Mouse (Mus musculus) neural tube, embryonic 11.5 days (tissue): ENCODE data around the gene Sfxn5. TPM values are rescaled to one million over a fixed set of nuclear protein-coding genes. Genes with fewer than 3 reads are reported as not detected.

Experiments
- ATAC-seq: fragments of 200-750 bp; cut with Nextera tagmentation; 2 replicates; pipeline ENCODE4 v1.8.0; 2017; ENCODE audit warnings: moderate number of reproducible peaks, mild to moderate bottlenecking, moderate TSS enrichment, moderate library complexity; ENCODE audit not compliant: insufficient read depth, low FRiP score, low TSS enrichment
- DNase-seq: peaks from one replicate; pipeline ENCODE4 v3.0.0-alpha.2; 2015; ENCODE audit warnings: low spot score
- H3K27ac ChIP-seq: fragments of 300-500 bp; sonication (generic); 2 replicates; pipeline ENCODE4 v1.5.1; 2014; ENCODE audit warnings: low read depth, mild to moderate bottlenecking, low read length
- H3K27me3 ChIP-seq: fragments of 300-500 bp; sonication (generic); 2 replicates; pipeline ENCODE4 v1.6.1; 2014; ENCODE audit warnings: mild to moderate bottlenecking, low read length, mixed read lengths; ENCODE audit not compliant: control insufficient read depth, insufficient read depth
- H3K36me3 ChIP-seq: fragments of 300-500 bp; sonication (generic); 2 replicates; pipeline ENCODE4 v1.6.1; 2014; ENCODE audit warnings: mild to moderate bottlenecking, low read length, moderate library complexity, mixed read lengths; ENCODE audit not compliant: control insufficient read depth, insufficient read depth
- H3K4me1 ChIP-seq: fragments of 300-500 bp; sonication (generic); 2 replicates; pipeline ENCODE4 v1.6.1; 2014; ENCODE audit warnings: low read length, mixed read lengths; ENCODE audit not compliant: control insufficient read depth, insufficient read depth
- H3K4me2 ChIP-seq: fragments of 300-500 bp; sonication (generic); 2 replicates; pipeline ENCODE4 v1.6.1; 2014; ENCODE audit warnings: low read depth, mild to moderate bottlenecking, moderate library complexity
- H3K4me3 ChIP-seq: fragments of 300-500 bp; sonication (generic); 2 replicates; pipeline ENCODE4 v1.5.1; 2014; ENCODE audit warnings: low read depth, low read length
- H3K9ac ChIP-seq: fragments of 300-500 bp; sonication (generic); 2 replicates; pipeline ENCODE4 v1.6.1; 2014; ENCODE audit warnings: mild to moderate bottlenecking, low read length
- H3K9me3 ChIP-seq: fragments of 300-500 bp; sonication (generic); 2 replicates; pipeline ENCODE4 v1.6.1; 2016; ENCODE audit warnings: low read length; ENCODE audit not compliant: control insufficient read depth
- WGBS: fragments of 180-500 bp; shearing (Covaris S2); extraction: QIAGEN DNeasy Blood & Tissue Kit; methylation state at CpG from one replicate; pipeline ENCODE4 v1.1.7; 2014; 5-methylcytosine and 5-hydroxymethylcytosine counted together
- polyA plus RNA-seq: library from polyadenylated mRNA; unstranded; fragments of >200 nt; fragmentation: Nextera tagmentation; extraction: Ambion mirVana; gene quantifications from 2 replicates; pipeline ENCODE4 v1.2.1, GENCODE M21; 2014

Gene Sfxn5
- polyA plus RNA-seq, 1 experiment from 2014 or later, result 5.5 TPM

DNA sequence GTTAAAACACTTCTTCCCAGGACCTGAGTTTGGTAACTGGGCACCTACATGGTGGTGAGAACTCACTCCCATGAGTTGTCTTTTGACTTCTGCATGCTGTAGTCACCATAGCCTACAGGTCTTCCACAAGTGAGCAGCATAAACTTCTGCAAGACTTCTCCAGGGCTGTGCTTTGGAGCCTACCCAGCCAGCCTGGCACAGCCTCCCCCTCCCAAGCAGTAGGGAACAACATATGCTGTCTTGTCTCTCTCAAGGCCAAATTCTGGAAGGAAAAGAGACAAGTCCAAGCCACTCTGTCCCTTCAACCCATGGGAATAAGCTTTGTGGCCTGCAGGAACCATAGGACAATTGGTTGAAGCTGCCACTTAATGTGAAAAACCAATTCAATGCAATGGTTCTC is 11.7 kb upstream of the Sfxn5 start:
- H3K4me2 ChIP-seq, result no peak overlapping the region
- H3K27ac ChIP-seq, result no peak overlapping the region
- DNase-seq (no peak), ATAC-seq (no peak)
- H3K4me3 ChIP-seq, result no peak overlapping the region
- H3K9me3 ChIP-seq, result no peaks in the 10 kb centered on the region
- H3K4me1 ChIP-seq, result no peaks in the 10 kb centered on the region
- no peak overlapping the region for H3K9ac ChIP-seq
- no peaks in the 10 kb centered on the region for H3K36me3 ChIP-seq
- H3K27me3 ChIP-seq, result no peaks in the 10 kb centered on the region

GRCm38 (mm10) chr6:85343027-85343426 is 9.8 kb upstream of the Sfxn5 start:
- Histone ChIP-seq H3K9ac (no peak overlapping the region), H3K4me3 (no peak overlapping the region), H3K4me2 (no peak overlapping the region), H3K27ac (no peak overlapping the region), H3K9me3 (no peaks in the 10 kb centered on the region), H3K36me3 (no peaks in the 10 kb centered on the region), H3K27me3 (no peaks in the 10 kb centered on the region), H3K4me1 (no peaks in the 10 kb centered on the region)
- no peak for DNase-seq
- no peak for ATAC-seq
- 89% methylated on average over 8 of the region's 8 CpGs for WGBS

- no peak for DNase-seq
- Histone ChIP-seq H3K27me3 (no peaks in the 10 kb centered on the region), H3K27ac (no peak overlapping the region), H3K9ac (no peak overlapping the region), H3K4me2 (no peak overlapping the region), H3K9me3 (no peaks in the 10 kb centered on the region), H3K4me1 (no peaks in the 10 kb centered on the region), H3K36me3 (no peaks in the 10 kb centered on the region), H3K4me3 (no peak overlapping the region)
- WGBS, result 72% methylated on average over 13 of the region's 13 CpGs
- no peak for ATAC-seq
These were observed 8.7 kb upstream of the Sfxn5 start for GRCm38 (mm10) chr6:85341814-85342501.

GRCm38 (mm10) chr6:85340184-85340583 is 7.0 kb upstream of the Sfxn5 start:
- H3K27ac ChIP-seq, result no peak overlapping the region
- no peaks in the 10 kb centered on the region for H3K4me1 ChIP-seq
- H3K4me3 ChIP-seq, result no peak overlapping the region
- H3K36me3 ChIP-seq, result no peaks in the 10 kb centered on the region
- no peak for DNase-seq
- no peak overlapping the region for H3K9ac ChIP-seq
- H3K9me3 ChIP-seq, result no peaks in the 10 kb centered on the region
- H3K4me2 ChIP-seq, result no peak overlapping the region
- 74% methylated on average over 12 of the region's 12 CpGs for WGBS
- no peaks in the 10 kb centered on the region for H3K27me3 ChIP-seq
- ATAC-seq, result no peak

DNA sequence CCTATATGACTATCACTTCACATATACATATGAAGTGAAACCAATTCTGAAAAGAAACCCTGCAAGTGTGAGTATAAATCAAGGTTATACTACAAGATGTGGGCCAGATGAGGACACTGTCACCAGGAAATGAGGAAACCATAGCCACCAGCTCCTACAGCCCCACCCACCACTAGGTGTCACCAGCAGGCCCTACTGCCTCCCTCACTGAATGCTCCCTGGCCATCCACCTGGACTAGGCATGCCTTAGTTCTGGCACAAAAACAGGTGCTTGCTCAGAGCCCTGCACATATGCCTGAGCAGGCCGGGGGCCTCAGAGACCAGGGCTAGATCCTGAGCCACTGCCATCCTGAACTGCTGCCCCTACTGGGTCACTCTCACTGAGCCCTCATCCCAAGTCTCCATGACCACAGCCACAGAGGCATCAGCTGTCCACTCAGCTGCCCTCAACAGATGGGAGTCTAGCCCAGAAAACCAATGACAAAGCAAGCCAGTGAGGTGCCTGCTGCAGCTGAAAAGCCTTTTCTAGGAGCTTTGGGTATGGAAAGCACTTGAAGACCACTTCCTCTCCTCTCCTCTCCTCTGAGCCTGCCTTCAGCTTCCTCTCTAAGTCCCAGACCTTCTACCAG is 6.2 kb upstream of the Sfxn5 start:
- H3K9ac ChIP-seq, result no peak overlapping the region
- DNase-seq (no peak), ATAC-seq (no peak)
- H3K27me3 ChIP-seq, result no peaks in the 10 kb centered on the region
- no peaks in the 10 kb centered on the region for H3K4me1 ChIP-seq
- no peak overlapping the region for H3K27ac ChIP-seq
- no peak overlapping the region for H3K4me3 ChIP-seq
- H3K4me2 ChIP-seq, result no peak overlapping the region
- no peaks in the 10 kb centered on the region for H3K36me3 ChIP-seq
- 63% methylated on average over 1 of the region's 1 CpGs for WGBS
- no peaks in the 10 kb centered on the region for H3K9me3 ChIP-seq

GRCm38 (mm10) chr6:85336944-85337343 is 3.7 kb upstream of the Sfxn5 start:
- H3K9me3 ChIP-seq, result no peaks in the 10 kb centered on the region
- no peak overlapping the region for H3K9ac ChIP-seq
- H3K4me2 ChIP-seq, result no peak overlapping the region
- no peak overlapping the region for H3K27ac ChIP-seq
- no peak for DNase-seq
- H3K4me1 ChIP-seq, result 0 out of 2 replicates have a peak, but pooled peaks cover 4% of the 10 kb centered on the region
- H3K4me3 ChIP-seq, result no peak overlapping the region
- no peaks in the 10 kb centered on the region for H3K27me3 ChIP-seq
- 82% methylated on average over 9 of the region's 9 CpGs for WGBS
- H3K36me3 ChIP-seq, result no peaks in the 10 kb centered on the region
- no peak for ATAC-seq

DNA sequence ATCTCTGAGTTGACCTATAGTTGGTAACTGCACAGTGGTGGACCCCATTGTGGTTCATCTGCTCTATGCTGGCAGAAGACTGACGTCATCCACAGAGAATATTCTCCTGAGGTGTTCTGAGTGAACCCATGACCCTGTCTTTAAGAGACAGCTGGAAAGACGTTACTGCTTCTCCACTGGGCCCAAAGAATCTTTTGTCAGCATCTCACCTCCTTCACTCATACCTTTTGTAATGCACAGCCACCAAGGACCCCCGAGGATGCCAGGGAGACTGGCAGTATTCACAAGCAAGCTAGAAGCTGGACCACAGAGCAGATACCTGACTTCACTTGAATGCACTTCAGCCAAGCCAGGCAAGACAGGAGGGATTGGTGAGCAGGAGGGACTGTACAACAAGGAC is 2.1 kb upstream of the Sfxn5 start:
- Histone ChIP-seq H3K4me1 (0 out of 2 replicates have a peak, but pooled peaks cover 4% of the 10 kb centered on the region), H3K36me3 (no peaks in the 10 kb centered on the region), H3K27ac (no peak overlapping the region), H3K4me3 (no peak overlapping the region), H3K9me3 (no peaks in the 10 kb centered on the region), H3K27me3 (0 out of 2 replicates have a peak, but pooled peaks cover 3% of the 10 kb centered on the region), H3K4me2 (no peak overlapping the region), H3K9ac (no peak overlapping the region)
- 59% methylated on average over 3 of the region's 3 CpGs for WGBS
- ATAC-seq, result no peak
- DNase-seq, result no peak

DNA sequence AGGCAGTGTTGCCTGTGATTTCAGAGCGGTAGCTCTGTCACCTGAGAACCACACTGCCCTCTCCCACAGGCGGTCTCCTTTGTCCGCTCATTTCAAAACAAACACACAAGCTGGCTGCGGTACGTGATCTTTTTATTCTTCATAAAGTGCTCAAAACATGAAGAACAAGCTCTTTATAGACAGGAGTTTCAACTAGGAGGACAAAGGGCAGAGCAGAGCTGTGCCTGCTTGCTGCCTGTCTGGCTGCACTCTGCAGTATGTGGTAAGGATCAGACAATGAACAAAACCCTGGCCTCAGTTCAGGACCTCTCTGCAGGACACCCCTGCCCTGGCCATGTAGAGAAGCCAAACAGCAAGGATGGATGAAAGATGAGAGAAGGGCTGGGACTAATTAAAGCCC is 1.6 kb upstream of the Sfxn5 start:
- no peak for ATAC-seq
- H3K27me3 ChIP-seq, result 0 out of 2 replicates have a peak, but pooled peaks cover 3% of the 10 kb centered on the region
- 70% methylated on average over 5 of the region's 5 CpGs for WGBS

GRCm38 (mm10) chr6:85334251-85334650 is 1.0 kb upstream of the Sfxn5 start:
- 0 out of 2 replicates have a peak, but pooled peaks cover 3% of the 10 kb centered on the region for H3K27me3 ChIP-seq
- no peaks in the 10 kb centered on the region for H3K36me3 ChIP-seq
- H3K4me1 ChIP-seq, result 0 out of 2 replicates have a peak, but pooled peaks cover 4% of the 10 kb centered on the region
- no peak overlapping the region for H3K4me3 ChIP-seq
- ATAC-seq (no peak), DNase-seq (no peak)
- H3K4me2 ChIP-seq, result peak overlapping the region; percentile 96; the same call in 1 of the 2 replicates
- no peak overlapping the region for H3K9ac ChIP-seq
- no peak overlapping the region for H3K27ac ChIP-seq
- H3K9me3 ChIP-seq, result no peaks in the 10 kb centered on the region

More for the DNA sequence above, 1.6 kb upstream of the Sfxn5 start:
- DNase-seq, result no peak
- H3K27ac ChIP-seq, result no peak overlapping the region
- H3K4me1 ChIP-seq, result 0 out of 2 replicates have a peak, but pooled peaks cover 4% of the 10 kb centered on the region
- H3K36me3 ChIP-seq, result no peaks in the 10 kb centered on the region
- no peak overlapping the region for H3K4me2 ChIP-seq
- no peak overlapping the region for H3K4me3 ChIP-seq
- H3K9me3 ChIP-seq, result no peaks in the 10 kb centered on the region
- no peak overlapping the region for H3K9ac ChIP-seq
